Comparison of ENCODE assay signal across 7 mouse cellular contexts in the genomic region with DNA sequence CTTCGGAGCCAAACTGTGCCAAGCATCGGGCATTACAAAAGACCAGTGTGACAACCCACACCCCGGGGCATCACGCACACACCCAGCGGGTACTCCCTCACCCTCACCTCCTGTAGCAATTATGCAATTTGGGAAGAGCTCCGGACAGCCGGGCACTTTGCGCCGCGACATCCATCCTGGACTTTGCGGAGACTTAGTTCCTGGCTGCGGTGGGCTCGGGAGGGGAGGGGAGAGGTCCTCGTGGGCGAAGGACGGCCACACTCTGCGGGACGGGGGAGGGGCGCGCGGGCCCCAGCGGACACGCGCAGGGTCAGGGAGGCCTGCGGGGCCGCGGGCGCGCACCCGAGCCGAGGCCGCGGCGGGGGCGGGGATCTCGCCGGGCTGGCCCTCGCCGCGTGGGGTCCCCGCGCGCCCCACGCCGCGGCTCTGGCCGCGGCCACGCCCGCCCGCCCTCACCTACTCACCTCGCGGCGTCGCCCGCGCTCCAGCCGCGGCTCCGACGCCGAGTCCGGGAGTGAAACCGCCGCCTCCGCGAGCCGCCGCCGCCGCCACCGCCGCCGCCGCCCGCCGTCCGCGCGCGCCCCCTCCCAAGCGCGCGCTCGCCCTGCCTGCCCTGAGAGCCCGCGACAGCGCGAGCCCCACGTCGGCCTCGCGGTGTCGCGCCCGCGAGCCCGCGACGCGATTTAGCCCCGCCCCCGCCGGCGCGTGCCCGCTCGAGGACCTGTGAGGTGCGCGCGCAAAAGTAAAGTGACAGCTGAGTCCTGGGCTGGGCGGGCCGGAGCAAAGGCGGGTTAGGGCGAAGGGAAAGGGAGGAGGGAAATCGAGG. TPM values are rescaled to one million over a fixed set of nuclear protein-coding genes. Genes with fewer than 3 reads are reported as not detected.
DNase-seq lines count a peak whose midpoint lies in the region; ATAC-seq and TF ChIP-seq lines count a peak whose summit lies in the region.

No protein-coding gene starts in this region.

- peak overlapping the region; percentile 55 for H3K4me2 ChIP-seq in embryonic facial prominence, embryonic 11.5 days (ENCODE audit: low read depth, low read length)
- peak overlapping the region; percentile 69 for H3K4me2 ChIP-seq in limb, embryonic 11.5 days (ENCODE audit: low read depth, severe bottlenecking)
- H3K4me2 ChIP-seq in midbrain, embryonic 13.5 days (replicated peaks) = peak overlapping the region; percentile 69

- TF ChIP-seq EP300 in heart, adult 2 months (IDR thresholded peaks at IDR 0.05; ENCODE audit: insufficient read depth, low read depth, low read length) = no peak

- no peaks in the 10 kb centered on the region for H3K79me2 ChIP-seq in heart, adult 2 months (replicated peaks; ENCODE audit: control insufficient read depth, insufficient read depth, low read length)

- H3K4me1 ChIP-seq in embryonic facial prominence, embryonic 11.5 days (ENCODE audit: control insufficient read depth, insufficient read depth, low read length) = no peaks in the 10 kb centered on the region
- H3K4me1 ChIP-seq in heart, adult 2 months (ENCODE audit: control insufficient read depth, insufficient read depth, low read length) = no peaks in the 10 kb centered on the region
- no peaks in the 10 kb centered on the region for H3K4me1 ChIP-seq in kidney, adult 2 months (ENCODE audit: control insufficient read depth, insufficient read depth, low read length)
- no peaks in the 10 kb centered on the region for H3K4me1 ChIP-seq in limb, embryonic 11.5 days (ENCODE audit: control insufficient read depth, insufficient read depth, low read length)
- H3K4me1 ChIP-seq in midbrain, embryonic 13.5 days (replicated peaks) = peaks cover 6% of the 10 kb centered on the region; the same call in 1 of the 2 replicates

- peak; percentile 94 to 96 for DNase-seq in adrenal gland, postnatal 36 days
- peak; percentile 91 for DNase-seq in embryonic facial prominence, embryonic 11.5 days (ENCODE audit: low spot score)
- peak; percentile 93 to 94 for DNase-seq in heart, adult 2 months
- peak; percentile 95 for DNase-seq in kidney, adult 2 months
- DNase-seq in limb, embryonic 11.5 days (ENCODE audit: low spot score) = peak; percentile 90
- DNase-seq in spleen, adult 12 weeks (ENCODE audit: low spot score) = peak; percentile 46

- peak overlapping the region; percentile 88 for H3K9ac ChIP-seq in embryonic facial prominence, embryonic 11.5 days (replicated peaks; ENCODE audit: low read length)
- H3K9ac ChIP-seq in heart, adult 2 months (ENCODE audit: low read depth, low read length) = peak overlapping the region; percentile 86
- peak overlapping the region; percentile 89 for H3K9ac ChIP-seq in limb, embryonic 11.5 days (ENCODE audit: low read length)
- peak overlapping the region; percentile 78 for H3K9ac ChIP-seq in midbrain, embryonic 13.5 days (replicated peaks)

- no peaks in the 10 kb centered on the region for H3K9me3 ChIP-seq in embryonic facial prominence, embryonic 11.5 days (replicated peaks; ENCODE audit: control insufficient read depth, low read length)
- H3K9me3 ChIP-seq in limb, embryonic 11.5 days (ENCODE audit: control insufficient read depth, low read length) = no peaks in the 10 kb centered on the region
- no peaks in the 10 kb centered on the region for H3K9me3 ChIP-seq in midbrain, embryonic 13.5 days

- under 1% methylated on average over 87 of the region's 116 CpGs for WGBS in embryonic facial prominence, embryonic 11.5 days
- under 1% methylated on average over 99 of the region's 116 CpGs for WGBS in heart, adult 2 months
- 5% methylated on average over 85 of the region's 116 CpGs for WGBS in kidney, adult 2 months
- WGBS in limb, embryonic 11.5 days = under 1% methylated on average over 52 of the region's 116 CpGs
- under 1% methylated on average over 80 of the region's 116 CpGs for WGBS in midbrain, embryonic 13.5 days

- intact Hi-C loops in heart, adult 2 months (cut with DNase I) = loop anchor here (10.0 kb wide), 1 partner anchor 219 kb away; no protein-coding TSS in a partner anchor

- peak; percentile 94 for ATAC-seq in embryonic facial prominence, embryonic 11.5 days (replicated peaks; ENCODE audit: insufficient number of reproducible peaks, low FRiP score, low TSS enrichment, low read depth)
- peak; percentile 93 for ATAC-seq in limb, embryonic 11.5 days (ENCODE audit: insufficient number of reproducible peaks, low FRiP score, low TSS enrichment, low read depth)
- peak; percentile 95 for ATAC-seq in midbrain, embryonic 13.5 days

- H3K27me3 ChIP-seq in embryonic facial prominence, embryonic 11.5 days (ENCODE audit: control insufficient read depth, insufficient read depth, low read length) = no peaks in the 10 kb centered on the region
- H3K27me3 ChIP-seq in heart, adult 2 months (ENCODE audit: control insufficient read depth, insufficient read depth, low read length) = no peaks in the 10 kb centered on the region
- no peaks in the 10 kb centered on the region for H3K27me3 ChIP-seq in kidney, adult 2 months (replicated peaks; ENCODE audit: control insufficient read depth, insufficient read depth, low read length)
- no peaks in the 10 kb centered on the region for H3K27me3 ChIP-seq in limb, embryonic 11.5 days (ENCODE audit: control insufficient read depth, insufficient read depth, low read length)
- H3K27me3 ChIP-seq in midbrain, embryonic 13.5 days = no peaks in the 10 kb centered on the region

- no peaks in the 10 kb centered on the region for H3K36me3 ChIP-seq in embryonic facial prominence, embryonic 11.5 days (replicated peaks; ENCODE audit: control insufficient read depth, insufficient read depth, low read depth, low read length)
- peaks cover 2% of the 10 kb centered on the region; the same call in 1 of the 2 replicates for H3K36me3 ChIP-seq in heart, adult 2 months (ENCODE audit: control insufficient read depth, insufficient read depth, low read length)
- H3K36me3 ChIP-seq in kidney, adult 2 months (ENCODE audit: control insufficient read depth, insufficient read depth, low read length) = no peaks in the 10 kb centered on the region
- H3K36me3 ChIP-seq in limb, embryonic 11.5 days (ENCODE audit: control insufficient read depth, insufficient read depth, low read length) = no peaks in the 10 kb centered on the region
- H3K36me3 ChIP-seq in midbrain, embryonic 13.5 days = no peaks in the 10 kb centered on the region

- H3K27ac ChIP-seq in embryonic facial prominence, embryonic 11.5 days (replicated peaks; ENCODE audit: low read depth, low read length) = no peak overlapping the region; the same call in 1 of the 2 replicates
- peak overlapping the region; percentile 52 for H3K27ac ChIP-seq in heart, adult 2 months
- H3K27ac ChIP-seq in kidney, adult 2 months (ENCODE audit: insufficient read depth, low read depth, low read length) = no peak overlapping the region
- peak overlapping the region; percentile 36; the same call in 1 of the 2 replicates for H3K27ac ChIP-seq in limb, embryonic 11.5 days (replicated peaks; ENCODE audit: low read depth, low read length)
- peak overlapping the region; percentile 60 for H3K27ac ChIP-seq in midbrain, embryonic 13.5 days

- 0 out of 2 replicates have a peak, but pooled peaks have one; percentile 15 for TF ChIP-seq POLR2A in heart, adult 2 months (IDR thresholded peaks at IDR 0.05; ENCODE audit: insufficient read depth, low read depth, low read length)
- no peak for TF ChIP-seq POLR2A in kidney, adult 2 months (IDR thresholded peaks at IDR 0.05; ENCODE audit: low read depth, low read length)

- peak overlapping the region; percentile 70 for H3K4me3 ChIP-seq in embryonic facial prominence, embryonic 11.5 days (ENCODE audit: low read depth, low read length)
- H3K4me3 ChIP-seq in heart, adult 2 months = peak overlapping the region; percentile 55
- peak overlapping the region; percentile 73 for H3K4me3 ChIP-seq in kidney, adult 2 months (ENCODE audit: insufficient read depth, low read depth, low read length)
- H3K4me3 ChIP-seq in limb, embryonic 11.5 days (ENCODE audit: low read depth, low read length) = peak overlapping the region; percentile 58
- H3K4me3 ChIP-seq in midbrain, embryonic 13.5 days (replicated peaks) = peak overlapping the region; percentile 70

- TF ChIP-seq CTCF in heart, adult 2 months (IDR thresholded peaks at IDR 0.05) = no peak
- TF ChIP-seq CTCF in kidney, adult 2 months (conservative IDR thresholded peaks at IDR 0.05; ENCODE audit: insufficient read depth, insufficient read length, low read depth, low read length) = no peak

RNA-seq across cellular contexts. Expression of a gene that starts 0.7 kb away (rescaled TPM):
- 10 to 100 TPM; 37.1 to 45.1 TPM for total RNA-seq in adrenal gland, postnatal 36 days (2021)
- 52.9 and 64.5 TPM in 2 replicates for polyA plus RNA-seq in embryonic facial prominence, embryonic 11.5 days (2014; fragmentation: Nextera tagmentation; extraction: Ambion mirVana)
- 10 to 100 TPM; 14.3 to 15.3 TPM for total RNA-seq in heart, adult 2 months (2021)
- 39.6 and 44.3 TPM in 2 replicates for polyA plus RNA-seq in heart, adult 2 months (2012; rRNA removed)
- polyA plus RNA-seq in kidney, adult 2 months (2012; rRNA removed) = 56.7 and 58.9 TPM in 2 replicates
- 41.9 and 44.2 TPM in 2 replicates for polyA plus RNA-seq in limb, embryonic 11.5 days (2014; fragmentation: Nextera tagmentation; extraction: Ambion mirVana)
- polyA plus RNA-seq in midbrain, embryonic 13.5 days (2015; fragmentation: Nextera tagmentation; extraction: Ambion mirVana) = 95.4 and 102 TPM in 2 replicates

Comparison
In these comparisons a context has a peak if more than half of its experiments do, and no peak if none do; other contexts are left out.
1. H3K27ac ChIP-seq: peak in heart, adult 2 months (single experiment), limb, embryonic 11.5 days (single experiment) and midbrain, embryonic 13.5 days (single experiment); none in embryonic facial prominence, embryonic 11.5 days (single experiment) and kidney, adult 2 months (single experiment).
2. Peak in every context shown above with its lines, with median percentiles within 50 percentile points of each other: DNase-seq, ATAC-seq, H3K4me2 ChIP-seq, H3K4me3 ChIP-seq and H3K9ac ChIP-seq.